18 mouse cellular contexts compared by ENCODE assay signal in the genomic region with DNA sequence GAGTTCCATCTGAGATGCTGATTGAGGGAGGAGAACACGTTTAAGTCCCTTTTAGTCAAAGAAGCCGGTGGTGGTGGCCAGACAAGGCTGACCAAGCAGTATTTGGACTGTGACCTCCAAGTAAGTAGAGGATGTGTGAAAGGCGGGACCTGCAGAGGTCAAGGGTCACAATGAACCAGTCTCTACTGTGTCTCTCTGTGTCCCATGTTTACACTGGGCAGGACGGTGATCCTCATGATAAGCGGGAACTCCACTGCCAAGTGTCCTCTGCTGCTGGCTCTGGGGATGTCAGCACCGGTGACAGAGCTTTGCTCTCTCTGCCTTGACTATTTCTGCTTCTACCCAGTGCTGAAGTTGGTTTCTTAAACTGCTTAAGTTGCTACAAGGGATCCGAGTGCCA. TPM values are rescaled to one million over a fixed set of nuclear protein-coding genes. Genes with fewer than 3 reads are reported as not detected.
DNase-seq lines count a peak whose midpoint lies in the region; ATAC-seq lines count a peak whose summit lies in the region.
"Had no signal": no experiment of that assay in that cellular context is flagged by ENCODE, and none has a peak within 500 bp of the region (broad histone marks: within the 10 kb centered on the region; RNA-seq: fewer than 3 reads in every experiment).

No protein-coding gene starts in this region.

- no peak overlapping the region for H3K9ac ChIP-seq in intestine, embryonic 16.5 days (ENCODE audit: low read depth, low read length)
- H3K9ac ChIP-seq: hindbrain, embryonic 13.5 days; limb, embryonic 15.5 days; midbrain, embryonic 13.5 days; stomach, embryonic 15.5 days had no signal

- H3K27ac ChIP-seq in intestine, embryonic 16.5 days (ENCODE audit: low read length), result no peak overlapping the region
- H3K27ac ChIP-seq: embryonic facial prominence, embryonic 10.5 days; heart, embryonic 10.5 days; limb, embryonic 15.5 days; stomach, embryonic 15.5 days had no signal

- no peaks in the 10 kb centered on the region for H3K4me1 ChIP-seq in intestine, embryonic 16.5 days (ENCODE audit: control insufficient read depth, insufficient read depth, low read length)
- H3K4me1 ChIP-seq: limb, embryonic 15.5 days; stomach, embryonic 15.5 days had no signal

- no peak overlapping the region for H3K4me2 ChIP-seq in intestine, embryonic 16.5 days (ENCODE audit: low read depth, low read length)
- H3K4me2 ChIP-seq: hindbrain, embryonic 13.5 days; limb, embryonic 15.5 days; stomach, embryonic 15.5 days had no signal

- H3K27me3 ChIP-seq in intestine, embryonic 16.5 days (replicated peaks; ENCODE audit: control insufficient read depth, insufficient read depth, low read length), result no peaks in the 10 kb centered on the region
- H3K27me3 ChIP-seq: CH12.LX; hindbrain, embryonic 13.5 days; limb, embryonic 15.5 days; midbrain, embryonic 13.5 days; stomach, embryonic 15.5 days had no signal

- peak; percentile 19 for DNase-seq in kidney, adult 18-20 months
- no peak for DNase-seq in kidney, postnatal 10 days
- peak; percentile 17 for DNase-seq in kidney, postnatal 14 days
- DNase-seq in embryo, embryonic 11 days, result no peak
- no peak for DNase-seq in spleen, postnatal 36 days (ENCODE audit: low spot score in 2 of 2)
- DNase-seq: cerebellum, postnatal 25 days; heart, postnatal 14 days; spleen, adult 18-20 months; thymus, postnatal 14 days had no signal

- no peaks in the 10 kb centered on the region for H3K9me3 ChIP-seq in intestine, embryonic 16.5 days (ENCODE audit: control insufficient read depth, low read length)
- H3K9me3 ChIP-seq: embryonic facial prominence, embryonic 10.5 days; heart, embryonic 10.5 days; hindbrain, embryonic 13.5 days; limb, embryonic 15.5 days; midbrain, embryonic 13.5 days; stomach, embryonic 15.5 days had no signal

- WGBS in intestine, embryonic 16.5 days, result 63% methylated on average over 7 of the region's 7 CpGs

- no peaks in the 10 kb centered on the region for H3K36me3 ChIP-seq in intestine, embryonic 16.5 days (ENCODE audit: control insufficient read depth, insufficient read depth, low read length)
- H3K36me3 ChIP-seq: embryonic facial prominence, embryonic 10.5 days; heart, embryonic 10.5 days; hindbrain, embryonic 13.5 days; limb, embryonic 15.5 days; midbrain, embryonic 13.5 days; stomach, embryonic 15.5 days had no signal

- ATAC-seq in intestine, embryonic 16.5 days, result peak; percentile 72; the same call in 1 of the 2 replicates
- ATAC-seq in megakaryocyte-erythroid progenitor cell, adult 5-6 weeks (replicated peaks; ENCODE audit: low FRiP score, low TSS enrichment, poor library complexity, severe bottlenecking), result 0 out of 2 replicates have a peak, but pooled peaks have one; percentile 6

- no peak overlapping the region for H3K4me3 ChIP-seq in intestine, embryonic 16.5 days (ENCODE audit: low read length)
- H3K4me3 ChIP-seq: embryonic facial prominence, embryonic 10.5 days; heart, embryonic 10.5 days; hindbrain, embryonic 13.5 days; limb, embryonic 15.5 days; midbrain, embryonic 13.5 days; stomach, embryonic 15.5 days had no signal

RNA-seq across cellular contexts. Expression of a gene that starts 10.5 kb away (rescaled TPM):
- polyA plus RNA-seq in intestine, embryonic 16.5 days (2015; fragmentation: Nextera tagmentation; extraction: Ambion mirVana), result 38.7 and 41.0 TPM in 2 replicates
- 56.6 and 71.1 TPM in 2 replicates for total RNA-seq in megakaryocyte-erythroid progenitor cell, adult 5-6 weeks (2014; fragmentation: Nextera tagmentation)
- 27.4 and 47.9 TPM in 2 replicates for total RNA-seq in megakaryocyte-erythroid progenitor cell, adult 5-6 weeks (2017)

Comparison
In these comparisons a context has a peak if more than half of its experiments do, and no peak if none do; other contexts are left out.
1. DNase-seq: peak in kidney, adult 18-20 months (single experiment) and kidney, postnatal 14 days (single experiment); none in kidney, postnatal 10 days (single experiment), embryo, embryonic 11 days (single experiment) and spleen, postnatal 36 days (0 of 2).